Mouse (Mus musculus): ENCODE results near the gene Prpsap2. TPM values are rescaled to one million over a fixed set of nuclear protein-coding genes. Genes with fewer than 3 reads are reported as not detected.

Gene Prpsap2
- polyA plus RNA-seq, 1 experiment = 0.16 TPM

DNA sequence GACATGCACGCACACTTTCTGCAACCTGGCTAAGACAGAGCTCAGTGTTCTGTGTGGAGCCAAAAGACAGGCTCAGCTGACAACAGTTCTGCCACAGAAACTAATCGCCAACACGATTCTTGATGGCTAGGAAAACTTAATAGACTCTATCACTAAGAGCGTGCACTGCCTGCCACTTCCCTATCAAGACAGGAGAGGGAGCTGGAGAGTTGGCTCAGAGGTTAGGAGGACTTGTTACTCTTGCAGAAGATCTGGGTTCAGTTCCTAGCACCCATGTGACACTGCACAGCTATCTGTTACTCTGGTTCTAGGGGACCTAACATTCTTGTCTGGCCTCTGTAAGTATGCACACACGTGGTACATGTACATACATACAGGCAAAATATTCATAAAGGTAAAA is 10.3 kb downstream of the Prpsap2 start:
- Histone ChIP-seq H3K36me3 (ENCODE audit: control insufficient read depth) (peaks cover 20% of the 10 kb centered on the region), H3K4me1 (ENCODE audit: control insufficient read depth) (peaks cover 9% of the 10 kb centered on the region), H3K4me3 (replicated peaks) (no peak overlapping the region), H3K27me3 (ENCODE audit: control insufficient read depth) (no peaks in the 10 kb centered on the region), H3K9me3 (ENCODE audit: control insufficient read depth, low read length) (no peaks in the 10 kb centered on the region)
- TF ChIP-seq GATA1 (IDR thresholded peaks at IDR 0.05; ENCODE audit: low read length) (no peak), TAL1 (IDR thresholded peaks at IDR 0.05; ENCODE audit: low read length) (no peak)

GRCm38 (mm10) chr11:61747161-61747560 is 14.7 kb downstream of the Prpsap2 start:
- Histone ChIP-seq H3K4me1 (ENCODE audit: control insufficient read depth) (no peaks in the 10 kb centered on the region), H3K9me3 (ENCODE audit: control insufficient read depth, low read length) (no peaks in the 10 kb centered on the region), H3K4me3 (replicated peaks) (no peak overlapping the region), H3K36me3 (ENCODE audit: control insufficient read depth) (peaks cover 14% of the 10 kb centered on the region), H3K27me3 (ENCODE audit: control insufficient read depth) (no peaks in the 10 kb centered on the region)
- TF ChIP-seq GATA1 (IDR thresholded peaks at IDR 0.05; ENCODE audit: low read length) (no peak), TAL1 (IDR thresholded peaks at IDR 0.05; ENCODE audit: low read length) (no peak)

DNA sequence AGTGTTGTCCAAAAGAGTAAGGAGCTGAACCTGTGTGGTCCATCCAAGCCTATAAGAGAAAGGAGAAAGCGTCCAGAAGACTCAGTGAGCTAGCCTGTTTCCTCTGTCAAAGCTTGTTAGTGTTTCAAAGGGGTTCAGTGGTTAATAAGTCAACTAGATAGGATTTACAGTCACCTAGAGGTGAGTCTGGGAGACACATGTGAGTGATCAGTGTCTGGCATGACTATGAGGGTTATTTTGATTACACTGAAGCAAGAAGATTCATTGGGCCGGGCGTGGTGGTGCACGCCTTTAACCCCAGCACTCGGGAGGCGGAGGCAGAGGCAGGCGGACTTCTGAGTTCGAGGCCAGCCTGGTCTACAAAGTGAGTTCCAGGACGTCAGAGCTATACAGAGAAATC is 16.1 kb downstream of the Prpsap2 start:
- H3K4me1 ChIP-seq (ENCODE audit: control insufficient read depth) = no peaks in the 10 kb centered on the region
- H3K36me3 ChIP-seq (ENCODE audit: control insufficient read depth) = peaks cover 10% of the 10 kb centered on the region
- H3K9me3 ChIP-seq (ENCODE audit: control insufficient read depth, low read length) = no peaks in the 10 kb centered on the region
- TF ChIP-seq TAL1 (IDR thresholded peaks at IDR 0.05; ENCODE audit: low read length) (no peak), GATA1 (IDR thresholded peaks at IDR 0.05; ENCODE audit: low read length) (no peak)
- no peaks in the 10 kb centered on the region for H3K27me3 ChIP-seq (ENCODE audit: control insufficient read depth)
- no peak overlapping the region for H3K4me3 ChIP-seq (replicated peaks)

GRCm38 (mm10) chr11:61744460-61744859 is 17.4 kb downstream of the Prpsap2 start:
- TF ChIP-seq GATA1 (IDR thresholded peaks at IDR 0.05; ENCODE audit: low read length) (no peak), TAL1 (IDR thresholded peaks at IDR 0.05; ENCODE audit: low read length) (no peak)
- no peak overlapping the region for H3K4me3 ChIP-seq (replicated peaks)
- no peaks in the 10 kb centered on the region for H3K27me3 ChIP-seq (ENCODE audit: control insufficient read depth)
- peaks cover 15% of the 10 kb centered on the region for H3K36me3 ChIP-seq (ENCODE audit: control insufficient read depth)
- H3K9me3 ChIP-seq (ENCODE audit: control insufficient read depth, low read length) = no peaks in the 10 kb centered on the region
- H3K4me1 ChIP-seq (ENCODE audit: control insufficient read depth) = no peaks in the 10 kb centered on the region

GRCm38 (mm10) chr11:61743768-61744167 is 18.1 kb downstream of the Prpsap2 start:
- Histone ChIP-seq H3K9me3 (ENCODE audit: control insufficient read depth, low read length) (no peaks in the 10 kb centered on the region), H3K4me1 (ENCODE audit: control insufficient read depth) (no peaks in the 10 kb centered on the region), H3K36me3 (ENCODE audit: control insufficient read depth) (peaks cover 18% of the 10 kb centered on the region), H3K27me3 (ENCODE audit: control insufficient read depth) (no peaks in the 10 kb centered on the region), H3K4me3 (replicated peaks) (no peak overlapping the region)
- TF ChIP-seq GATA1 (IDR thresholded peaks at IDR 0.05; ENCODE audit: low read length) (no peak), TAL1 (IDR thresholded peaks at IDR 0.05; ENCODE audit: low read length) (no peak)

- TF ChIP-seq TAL1 (IDR thresholded peaks at IDR 0.05; ENCODE audit: low read length) (no peak), GATA1 (IDR thresholded peaks at IDR 0.05; ENCODE audit: low read length) (no peak)
- no peaks in the 10 kb centered on the region for H3K4me1 ChIP-seq (ENCODE audit: control insufficient read depth)
- peaks cover 29% of the 10 kb centered on the region for H3K36me3 ChIP-seq (ENCODE audit: control insufficient read depth)
- no peak overlapping the region for H3K4me3 ChIP-seq (replicated peaks)
- H3K9me3 ChIP-seq (ENCODE audit: control insufficient read depth, low read length) = no peaks in the 10 kb centered on the region
- H3K27me3 ChIP-seq (ENCODE audit: control insufficient read depth) = no peaks in the 10 kb centered on the region
Observed at GRCm38 (mm10) chr11:61740500-61740899, 21.4 kb downstream of the Prpsap2 start.

DNA sequence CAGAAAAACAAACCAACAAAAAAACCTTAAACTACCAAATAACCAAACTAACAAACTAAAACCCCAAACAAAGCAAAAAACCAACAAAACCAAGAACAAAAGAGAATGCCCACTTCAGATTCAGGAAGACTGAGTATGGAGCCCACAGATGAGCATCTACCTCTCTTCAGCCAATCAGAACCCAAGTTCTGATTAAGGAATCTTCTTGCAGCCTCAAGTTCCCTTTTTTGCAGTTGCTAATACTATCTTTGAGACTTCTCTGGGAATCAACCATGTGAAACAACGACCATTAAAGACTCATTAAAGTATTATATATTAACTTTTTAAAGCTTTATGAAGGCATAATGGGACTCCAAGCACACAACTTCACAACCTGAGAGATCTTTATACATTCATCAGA is 24.6 kb downstream of the Prpsap2 start:
- Histone ChIP-seq H3K4me3 (replicated peaks) (no peak overlapping the region), H3K9me3 (ENCODE audit: control insufficient read depth, low read length) (no peaks in the 10 kb centered on the region), H3K36me3 (ENCODE audit: control insufficient read depth) (peaks cover 37% of the 10 kb centered on the region), H3K4me1 (ENCODE audit: control insufficient read depth) (no peaks in the 10 kb centered on the region), H3K27me3 (ENCODE audit: control insufficient read depth) (no peaks in the 10 kb centered on the region)
- TF ChIP-seq TAL1 (IDR thresholded peaks at IDR 0.05; ENCODE audit: low read length) = no peak
- TF ChIP-seq GATA1 (IDR thresholded peaks at IDR 0.05; ENCODE audit: low read length) = no peak

- Histone ChIP-seq H3K36me3 (ENCODE audit: control insufficient read depth) (peaks cover 25% of the 10 kb centered on the region), H3K4me1 (ENCODE audit: control insufficient read depth) (no peaks in the 10 kb centered on the region), H3K9me3 (ENCODE audit: control insufficient read depth, low read length) (no peaks in the 10 kb centered on the region), H3K27me3 (ENCODE audit: control insufficient read depth) (no peaks in the 10 kb centered on the region), H3K4me3 (replicated peaks) (no peak overlapping the region)
- TF ChIP-seq GATA1 (IDR thresholded peaks at IDR 0.05; ENCODE audit: low read length) = no peak
Observed at GRCm38 (mm10) chr11:61732672-61733071, 29.2 kb downstream of the Prpsap2 start.

DNA sequence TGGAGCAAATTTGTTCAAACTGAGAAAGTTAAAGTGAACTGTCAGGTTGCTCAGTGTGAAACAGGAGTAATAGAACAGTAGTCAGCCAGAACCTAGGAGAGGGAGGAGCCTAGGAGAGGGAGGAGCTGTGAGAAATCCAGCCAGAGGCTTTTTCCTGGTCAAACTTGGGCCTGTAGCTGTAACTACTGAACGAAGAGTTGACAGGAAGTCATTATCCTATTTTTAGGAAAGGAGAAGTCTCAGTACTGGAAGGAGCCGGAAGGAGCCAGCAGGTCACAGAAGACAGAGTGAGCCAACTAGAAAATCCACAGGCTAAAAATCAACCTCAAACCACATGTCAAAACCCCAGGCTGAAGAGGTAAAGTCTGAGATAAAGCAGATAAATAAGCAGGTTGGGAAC is 33.9 kb downstream of the Prpsap2 start:
- Histone ChIP-seq H3K9me3 (ENCODE audit: control insufficient read depth, low read length) (no peaks in the 10 kb centered on the region), H3K27me3 (ENCODE audit: control insufficient read depth) (no peaks in the 10 kb centered on the region), H3K4me1 (ENCODE audit: control insufficient read depth) (no peaks in the 10 kb centered on the region), H3K4me3 (replicated peaks) (no peak overlapping the region), H3K36me3 (ENCODE audit: control insufficient read depth) (peaks cover 8% of the 10 kb centered on the region; the same call in 1 of the 2 replicates)
- TF ChIP-seq GATA1 (IDR thresholded peaks at IDR 0.05; ENCODE audit: low read length) (no peak), TAL1 (IDR thresholded peaks at IDR 0.05; ENCODE audit: low read length) (no peak)

GRCm38 (mm10) chr11:61722077-61722476 is 39.8 kb downstream of the Prpsap2 start:
- Histone ChIP-seq H3K4me3 (replicated peaks) (no peak overlapping the region), H3K36me3 (ENCODE audit: control insufficient read depth) (no peaks in the 10 kb centered on the region), H3K9me3 (ENCODE audit: control insufficient read depth, low read length) (no peaks in the 10 kb centered on the region), H3K27me3 (ENCODE audit: control insufficient read depth) (no peaks in the 10 kb centered on the region), H3K4me1 (ENCODE audit: control insufficient read depth) (no peaks in the 10 kb centered on the region)
- no peak for TF ChIP-seq GATA1 (IDR thresholded peaks at IDR 0.05; ENCODE audit: low read length)
- TF ChIP-seq TAL1 (IDR thresholded peaks at IDR 0.05; ENCODE audit: low read length) = no peak

All from erythroblast, embryonic 14.5 days (primary cell).